Mouse (Mus musculus) macrophage (primary cell): ENCODE results near the gene Pnpla7. TPM values are rescaled to one million over a fixed set of nuclear protein-coding genes. Genes with fewer than 3 reads are reported as not detected.
A peak's percentile ranks its signal among the peaks of the same experiment; 100 is the strongest.

ENCODE experiments used
- H3K27ac ChIP-seq: fragments of 350-480 bp; formaldehyde crosslinking; 2 replicates; pipeline ENCODE4 v1.9.0; 2021
- H3K36me3 ChIP-seq: fragments of 350-480 bp; formaldehyde crosslinking; 2 replicates; pipeline ENCODE4 v1.9.0; 2021; ENCODE audit errors: inconsistent target
- H3K4me3 ChIP-seq: fragments of 350-480 bp; formaldehyde crosslinking; 2 replicates; pipeline ENCODE4 v1.9.0; 2021; ENCODE audit errors: inconsistent target
- H3K79me2 ChIP-seq: fragments of 350-480 bp; formaldehyde crosslinking; 2 replicates; pipeline ENCODE4 v1.9.0; 2021; ENCODE audit errors: inconsistent target
- WGBS: methylation state at CpG from one replicate; pipeline ENCODE4 v1.1.7; 2026; ENCODE audit warnings: inconsistent platforms; ENCODE audit not compliant: missing documents; 5-methylcytosine and 5-hydroxymethylcytosine counted together
- polyA plus RNA-seq: library from polyadenylated mRNA; stranded (reverse); fragments of 250-400 nt; gene quantifications from 3 replicates; pipeline ENCODE4 v1.2.4, GENCODE M21; 2018; ENCODE audit warnings: inconsistent platforms

Pnpla7 gene
- polyA plus RNA-seq, 1 experiment from 2014 or later, result 111 TPM

- H3K27ac ChIP-seq, result no peak overlapping the region
- no peaks in the 10 kb centered on the region for H3K79me2 ChIP-seq
- H3K4me3 ChIP-seq, result no peak overlapping the region
- 67% methylated on average over 1 of the region's 1 CpGs for WGBS
- peaks cover 82% of the 10 kb centered on the region for H3K36me3 ChIP-seq
These were observed 49.3 kb downstream of the Pnpla7 start for GRCm38 (mm10) chr2:25025109-25025508.

- Histone ChIP-seq H3K4me3 (no peak overlapping the region), H3K79me2 (no peaks in the 10 kb centered on the region), H3K27ac (no peak overlapping the region), H3K36me3 (peaks cover 88% of the 10 kb centered on the region)
- 100% methylated on average over 4 of the region's 4 CpGs for WGBS
These were observed 59.2 kb downstream of the Pnpla7 start for GRCm38 (mm10) chr2:25034994-25035393.

- 95% methylated on average over 5 of the region's 5 CpGs for WGBS
- no peak overlapping the region for H3K4me3 ChIP-seq
- H3K36me3 ChIP-seq, result peaks cover 90% of the 10 kb centered on the region
- H3K27ac ChIP-seq, result no peak overlapping the region
- H3K79me2 ChIP-seq, result no peaks in the 10 kb centered on the region
These were observed 64.3 kb downstream of the Pnpla7 start for GRCm38 (mm10) chr2:25040089-25040488.

- no peak overlapping the region for H3K4me3 ChIP-seq
- 93% methylated on average over 7 of the region's 7 CpGs for WGBS
- H3K27ac ChIP-seq, result no peak overlapping the region
- peaks cover 75% of the 10 kb centered on the region for H3K36me3 ChIP-seq
- H3K79me2 ChIP-seq, result no peaks in the 10 kb centered on the region
These were observed 75.1 kb downstream of the Pnpla7 start for GRCm38 (mm10) chr2:25050921-25051320.

DNA sequence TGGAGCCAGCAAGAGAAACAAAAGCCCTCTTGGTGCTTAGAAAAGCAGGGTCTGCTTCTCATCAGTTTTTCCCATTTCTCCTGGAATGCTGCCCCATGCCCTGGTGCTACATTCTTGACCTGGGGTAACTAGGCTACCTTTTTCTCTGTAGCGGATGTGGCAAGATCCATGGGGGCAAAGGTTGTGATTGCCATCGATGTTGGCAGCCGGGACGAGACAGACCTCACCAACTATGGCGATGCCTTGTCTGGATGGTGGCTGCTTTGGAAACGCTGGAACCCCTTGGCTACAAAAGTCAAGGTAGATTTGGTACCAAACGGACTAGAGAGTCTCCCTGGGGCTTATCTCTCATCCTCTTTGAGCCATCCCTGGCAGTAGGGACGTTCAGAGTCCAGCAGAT, 75.6 kb downstream of the Pnpla7 start:
- Histone ChIP-seq H3K27ac (no peak overlapping the region), H3K4me3 (no peak overlapping the region), H3K79me2 (no peaks in the 10 kb centered on the region), H3K36me3 (peaks cover 70% of the 10 kb centered on the region)
- 92% methylated on average over 8 of the region's 8 CpGs for WGBS

DNA sequence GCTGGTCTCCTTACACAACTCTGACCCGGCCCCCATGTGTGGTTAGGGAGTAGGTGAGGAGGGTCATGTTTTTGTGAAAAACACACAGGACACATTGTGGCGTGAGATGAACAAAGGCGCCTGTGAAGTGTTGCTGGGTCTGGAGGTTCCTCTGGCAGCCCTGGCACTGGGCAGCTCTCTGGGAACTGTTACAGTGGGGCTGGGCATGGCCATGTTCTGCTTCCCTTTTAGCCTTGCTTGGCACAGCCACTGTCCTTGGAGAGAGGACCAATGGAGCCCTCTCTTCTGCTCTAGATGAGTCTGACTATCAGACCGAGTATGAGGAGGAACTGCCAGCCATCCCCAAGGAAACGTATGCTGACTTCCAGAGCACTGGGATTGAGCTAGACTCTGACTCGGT, 77.3 kb downstream of the Pnpla7 start:
- H3K27ac ChIP-seq, result no peak overlapping the region
- no peaks in the 10 kb centered on the region for H3K79me2 ChIP-seq
- 88% methylated on average over 6 of the region's 6 CpGs for WGBS
- no peak overlapping the region for H3K4me3 ChIP-seq
- peaks cover 58% of the 10 kb centered on the region for H3K36me3 ChIP-seq

DNA sequence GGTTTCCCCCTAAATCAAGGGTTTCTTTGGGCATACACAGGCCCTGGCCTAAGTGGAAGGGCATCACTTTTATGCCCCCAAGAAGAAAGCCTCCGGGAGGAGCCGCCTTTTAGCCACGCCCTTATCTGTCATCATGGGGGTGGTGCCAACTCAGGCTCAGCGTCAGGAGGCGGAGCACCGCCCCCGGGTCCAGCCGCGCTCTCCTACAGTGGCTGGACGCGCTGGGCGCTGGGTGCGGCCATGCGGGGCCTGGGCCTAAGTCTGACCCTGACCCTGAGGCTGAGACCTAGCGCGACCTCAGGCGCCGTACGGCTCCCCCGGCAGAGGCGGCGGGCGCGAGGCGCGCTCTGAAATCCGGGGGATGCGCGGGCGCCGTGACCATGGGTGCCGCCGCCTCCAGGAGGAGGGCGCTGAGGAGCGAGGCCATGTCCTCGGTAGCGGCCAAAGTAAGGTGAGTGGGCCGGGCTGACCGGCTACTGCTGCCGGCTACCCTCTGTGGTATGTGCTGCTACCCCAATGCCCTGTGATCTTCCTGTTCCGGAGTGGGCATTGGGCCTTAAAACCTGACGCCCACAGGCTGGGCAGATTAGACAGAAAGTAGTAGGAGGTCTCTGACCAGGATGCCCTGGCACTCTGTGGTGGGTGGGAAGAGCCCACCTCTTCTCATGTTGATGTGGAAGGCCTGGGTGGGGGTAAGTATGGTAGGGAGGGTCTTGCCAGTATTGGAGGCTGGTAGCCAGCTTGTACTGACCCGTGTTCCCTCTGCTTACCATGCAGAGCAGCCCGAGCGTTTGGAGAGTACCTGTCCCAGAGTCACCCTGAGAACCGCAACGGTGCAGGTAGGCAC, 78.6 kb downstream of the Pnpla7 start, which contains the start of gene Nsmf:
Gene Nsmf (plus strand): TSS at position 135 of the 847 bp plus-strand sequence.
- Histone ChIP-seq H3K27ac (no peak within 1 kb of the TSS), H3K79me2 (no peaks in the 10 kb centered on the region), H3K36me3 (peaks cover 44% of the 10 kb centered on the region), H3K4me3 (peak within 1 kb of the TSS; percentile 49)
- WGBS, result 6% methylated on average over 46 of the region's 47 CpGs

- Histone ChIP-seq H3K4me3 (peak overlapping the region; percentile 49), H3K79me2 (no peaks in the 10 kb centered on the region), H3K36me3 (peaks cover 38% of the 10 kb centered on the region), H3K27ac (no peak overlapping the region)
- WGBS, result 88% methylated on average over 2 of the region's 2 CpGs
These were observed 79.2 kb downstream of the Pnpla7 start for GRCm38 (mm10) chr2:25055068-25055405.

- Histone ChIP-seq H3K4me3 (no peak overlapping the region), H3K27ac (no peak overlapping the region), H3K36me3 (peaks cover 33% of the 10 kb centered on the region), H3K79me2 (no peaks in the 10 kb centered on the region)
- 94% methylated on average over 19 of the region's 21 CpGs for WGBS
These were observed 79.7 kb downstream of the Pnpla7 start for GRCm38 (mm10) chr2:25055409-25056155.

DNA sequence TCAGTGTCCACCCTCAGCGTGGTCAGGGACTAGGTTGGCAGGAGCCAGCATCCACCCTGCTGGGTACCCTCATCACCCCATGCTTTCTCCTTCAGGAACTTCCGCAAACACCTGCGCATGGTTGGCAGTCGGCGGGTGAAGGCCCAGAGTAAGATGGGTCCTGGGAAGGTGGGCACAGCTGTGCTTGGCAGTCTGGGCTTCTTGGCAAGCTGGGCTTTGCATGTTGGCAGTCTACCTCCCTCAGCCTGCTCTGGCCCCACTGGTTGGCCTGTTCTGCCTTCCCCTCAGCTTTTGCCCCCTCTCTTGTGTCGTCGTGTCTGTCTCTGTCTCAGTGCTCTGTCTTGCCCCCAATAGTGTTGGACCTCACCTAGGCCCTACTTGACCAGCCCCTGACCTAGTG, 83.1 kb downstream of the Pnpla7 start:
- H3K27ac ChIP-seq, result no peak overlapping the region
- no peak overlapping the region for H3K4me3 ChIP-seq
- WGBS, result 93% methylated on average over 7 of the region's 7 CpGs
- H3K36me3 ChIP-seq, result no peaks in the 10 kb centered on the region
- no peaks in the 10 kb centered on the region for H3K79me2 ChIP-seq

DNA sequence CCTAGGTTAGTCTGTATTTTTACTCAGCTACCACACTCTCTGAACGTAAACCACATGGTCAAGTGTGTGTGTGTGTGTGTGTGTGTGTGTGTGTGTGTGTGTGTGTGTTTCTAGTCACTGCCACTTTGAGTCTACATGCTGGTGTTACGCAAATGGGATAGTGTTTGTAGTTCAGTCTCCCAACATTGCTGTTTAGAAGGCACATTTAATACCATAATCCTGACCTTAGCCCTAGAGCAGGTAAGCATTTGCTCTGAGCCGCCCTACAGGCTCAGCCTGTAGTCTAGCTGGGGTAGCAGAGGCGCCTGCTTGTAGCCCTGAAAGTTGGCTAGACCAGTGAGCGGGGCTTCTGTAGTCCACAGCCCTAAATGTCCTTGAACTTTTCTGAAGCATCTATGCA, 87.7 kb downstream of the Pnpla7 start:
- Histone ChIP-seq H3K79me2 (no peaks in the 10 kb centered on the region), H3K36me3 (no peaks in the 10 kb centered on the region), H3K27ac (no peak overlapping the region), H3K4me3 (no peak overlapping the region)
- 98% methylated on average over 4 of the region's 5 CpGs for WGBS

DNA sequence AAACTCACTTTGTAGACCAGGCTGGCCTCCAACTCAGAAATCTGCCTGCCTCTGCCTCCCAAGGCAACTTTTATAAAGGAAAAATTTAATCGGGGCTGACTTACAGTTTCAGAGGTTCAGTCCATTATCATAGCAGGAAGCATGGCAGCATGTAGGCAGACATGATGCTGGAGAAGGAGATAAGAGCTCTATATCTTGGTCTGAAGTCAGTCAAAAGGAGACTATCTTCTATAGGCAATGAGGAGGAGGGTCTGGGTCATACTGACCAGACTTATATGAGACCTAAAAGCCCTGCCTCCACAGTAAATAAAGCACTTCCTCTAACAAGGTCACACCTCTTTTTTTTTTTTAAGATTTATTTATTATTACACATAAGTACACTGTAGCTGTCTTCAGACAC, 88.5 kb downstream of the Pnpla7 start:
- Histone ChIP-seq H3K36me3 (no peaks in the 10 kb centered on the region), H3K27ac (no peak overlapping the region)
- 60% methylated on average over 1 of the region's 1 CpGs for WGBS

GRCm38 (mm10) chr2:25065537-25065936, 89.7 kb downstream of the Pnpla7 start:
- Histone ChIP-seq H3K4me3 (no peak overlapping the region), H3K79me2 (no peaks in the 10 kb centered on the region), H3K36me3 (no peaks in the 10 kb centered on the region), H3K27ac (no peak overlapping the region)

More for the DNA sequence above, 88.5 kb downstream of the Pnpla7 start:
- H3K4me3 ChIP-seq, result no peak overlapping the region
- no peaks in the 10 kb centered on the region for H3K79me2 ChIP-seq

- no peaks in the 10 kb centered on the region for H3K79me2 ChIP-seq
- no peak overlapping the region for H3K4me3 ChIP-seq
- H3K27ac ChIP-seq, result no peak overlapping the region
- WGBS, result 85% methylated on average over 4 of the region's 4 CpGs
- no peaks in the 10 kb centered on the region for H3K36me3 ChIP-seq
These were observed 90.7 kb downstream of the Pnpla7 start for GRCm38 (mm10) chr2:25066552-25066951.

- no peaks in the 10 kb centered on the region for H3K36me3 ChIP-seq
- 100% methylated on average over 4 of the region's 4 CpGs for WGBS
- H3K4me3 ChIP-seq, result no peak overlapping the region
- no peaks in the 10 kb centered on the region for H3K79me2 ChIP-seq
- no peak overlapping the region for H3K27ac ChIP-seq
These were observed 93.7 kb downstream of the Pnpla7 start for GRCm38 (mm10) chr2:25069537-25069936.
